Comparison of ENCODE assay signal across 15 mouse cellular contexts in the genomic region with DNA sequence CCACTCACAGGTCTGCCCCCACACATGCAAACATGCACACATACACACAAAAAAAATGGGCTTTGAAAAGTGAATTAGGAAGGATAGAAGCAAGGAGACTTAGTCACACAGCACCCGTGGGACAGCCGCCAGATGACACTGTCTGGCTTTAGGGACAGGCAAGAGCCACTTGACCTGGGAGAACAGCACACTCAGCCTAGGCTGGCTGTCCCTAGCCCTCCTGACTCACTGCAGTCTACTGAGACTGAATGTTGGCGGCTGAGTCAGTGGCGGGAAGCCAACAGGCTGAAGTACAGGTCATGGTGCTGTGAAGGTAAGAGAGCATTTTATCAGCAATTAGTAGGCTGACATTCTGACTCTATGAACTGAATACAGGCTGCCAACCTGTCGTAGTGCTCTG. TPM values are rescaled to one million over a fixed set of nuclear protein-coding genes. Genes with fewer than 3 reads are reported as not detected.
DNase-seq lines count a peak whose midpoint lies in the region; ATAC-seq lines count a peak whose summit lies in the region.
"Had no signal": no experiment of that assay in that cellular context is flagged by ENCODE, and none has a peak within 500 bp of the region (broad histone marks: within the 10 kb centered on the region; RNA-seq: fewer than 3 reads in every experiment).

No protein-coding gene starts in this region.

- no peak for ATAC-seq in cerebellum, adult (ENCODE audit: insufficient number of reproducible peaks, low FRiP score, low TSS enrichment)
- ATAC-seq in kidney, embryonic 15.5 days (replicated peaks; ENCODE audit: low FRiP score), result no peak
- no peak for ATAC-seq in forebrain, embryonic 14.5 days
- ATAC-seq: hindbrain, postnatal 0 days had no signal

- 74% methylated on average over 5 of the region's 5 CpGs for WGBS in kidney, embryonic 15.5 days
- 81% methylated on average over 5 of the region's 5 CpGs for WGBS in forebrain, embryonic 14.5 days

- peak; percentile 20 to 34 for DNase-seq in cerebellum, postnatal 10 days
- DNase-seq in kidney, postnatal 10 days, result peak; percentile 20
- DNase-seq in adrenal gland, postnatal 36 days, result peak; percentile 81
- peak; percentile 37 to 47 for DNase-seq in kidney, postnatal 25 days
- DNase-seq in right cerebral cortex, postnatal 25 days, result no peak
- DNase-seq in forebrain, embryonic 14.5 days (ENCODE audit: low spot score), result no peak
- DNase-seq: gastrocnemius, postnatal 14 days; lung, embryonic 14.5 days; midbrain, embryonic 14.5 days had no signal

- H3K4me3 ChIP-seq in kidney, embryonic 15.5 days (replicated peaks), result no peak overlapping the region
- H3K4me3 ChIP-seq in forebrain, embryonic 14.5 days (ENCODE audit: low read depth, low read length), result no peak overlapping the region
- H3K4me3 ChIP-seq: embryonic facial prominence, embryonic 13.5 days had no signal

- no peaks in the 10 kb centered on the region for H3K9me3 ChIP-seq in kidney, embryonic 15.5 days (replicated peaks)
- H3K9me3 ChIP-seq in forebrain, embryonic 14.5 days (replicated peaks; ENCODE audit: control insufficient read depth, low read length), result no peaks in the 10 kb centered on the region
- H3K9me3 ChIP-seq: embryonic facial prominence, embryonic 13.5 days had no signal

- H3K9ac ChIP-seq in kidney, embryonic 15.5 days, result no peak overlapping the region
- H3K9ac ChIP-seq in forebrain, embryonic 14.5 days (ENCODE audit: low read length), result no peak overlapping the region
- H3K9ac ChIP-seq: embryonic facial prominence, embryonic 13.5 days; lung, embryonic 14.5 days had no signal

- peaks cover 7% of the 10 kb centered on the region for H3K27me3 ChIP-seq in kidney, embryonic 15.5 days
- no peaks in the 10 kb centered on the region for H3K27me3 ChIP-seq in forebrain, embryonic 14.5 days (replicated peaks; ENCODE audit: control insufficient read depth, insufficient read depth, low read length)

- no peaks in the 10 kb centered on the region for H3K4me1 ChIP-seq in kidney, embryonic 15.5 days
- H3K4me1 ChIP-seq in forebrain, embryonic 14.5 days (ENCODE audit: control insufficient read depth, insufficient read depth, low read length), result no peaks in the 10 kb centered on the region
- H3K4me1 ChIP-seq: embryonic facial prominence, embryonic 13.5 days had no signal

- H3K4me2 ChIP-seq in kidney, embryonic 15.5 days, result no peak overlapping the region
- no peak overlapping the region for H3K4me2 ChIP-seq in forebrain, embryonic 14.5 days (ENCODE audit: low read length)
- H3K4me2 ChIP-seq: embryonic facial prominence, embryonic 13.5 days; lung, embryonic 14.5 days had no signal

- H3K27ac ChIP-seq in kidney, embryonic 15.5 days, result no peak overlapping the region
- H3K27ac ChIP-seq in forebrain, embryonic 14.5 days (ENCODE audit: low read depth, low read length), result no peak overlapping the region
- H3K27ac ChIP-seq: embryonic facial prominence, embryonic 13.5 days; hindbrain, postnatal 0 days had no signal

- H3K36me3 ChIP-seq in kidney, embryonic 15.5 days, result no peaks in the 10 kb centered on the region
- H3K36me3 ChIP-seq in forebrain, embryonic 14.5 days (ENCODE audit: control insufficient read depth, insufficient read depth, low read length), result no peaks in the 10 kb centered on the region
- H3K36me3 ChIP-seq: embryonic facial prominence, embryonic 13.5 days had no signal

RNA-seq across cellular contexts. Expression of a gene that starts 8.5 kb away (rescaled TPM):
- not detected in 2 replicates for polyA plus RNA-seq in kidney, embryonic 15.5 days (2015; fragmentation: Nextera tagmentation; extraction: Ambion mirVana)
- total RNA-seq in adrenal gland, postnatal 36 days (2021), result not detected
- 1.5 and 2.0 TPM in 2 replicates for polyA plus RNA-seq in forebrain, embryonic 14.5 days (2014; fragmentation: Nextera tagmentation; extraction: Ambion mirVana)
- total RNA-seq: common myeloid progenitor, adult 5-6 weeks; gastrocnemius, postnatal 14 days; hindbrain, postnatal 0 days had no signal
- polyA plus RNA-seq: heart, postnatal 0 days had no signal

RNA-seq across cellular contexts. Expression of a gene that starts 42.2 kb away (rescaled TPM):
- 3.7 TPM in 2 replicates for polyA plus RNA-seq in kidney, embryonic 15.5 days (2015; fragmentation: Nextera tagmentation; extraction: Ambion mirVana)
- total RNA-seq in adrenal gland, postnatal 36 days (2021), result 1 to 10 TPM; 2.3 to 3.6 TPM
- polyA plus RNA-seq in forebrain, embryonic 14.5 days (2014; fragmentation: Nextera tagmentation; extraction: Ambion mirVana), result 14.7 and 16.4 TPM in 2 replicates
- total RNA-seq: common myeloid progenitor, adult 5-6 weeks had no signal

Comparison
In these comparisons a context has a peak if more than half of its experiments do, and no peak if none do; other contexts are left out.
1. DNase-seq: peak in cerebellum, postnatal 10 days (2 of 2), kidney, postnatal 10 days (single experiment), adrenal gland, postnatal 36 days (2 of 2) and kidney, postnatal 25 days (2 of 2); none in right cerebral cortex, postnatal 25 days (single experiment) and forebrain, embryonic 14.5 days (single experiment).